Mouse (Mus musculus): ENCODE results near the gene Cenpl. TPM values are rescaled to one million over a fixed set of nuclear protein-coding genes. Genes with fewer than 3 reads are reported as not detected.

Gene Cenpl
- total and polyA plus RNA-seq, 2 experiments, result 1.5 to 9.5 TPM

DNA sequence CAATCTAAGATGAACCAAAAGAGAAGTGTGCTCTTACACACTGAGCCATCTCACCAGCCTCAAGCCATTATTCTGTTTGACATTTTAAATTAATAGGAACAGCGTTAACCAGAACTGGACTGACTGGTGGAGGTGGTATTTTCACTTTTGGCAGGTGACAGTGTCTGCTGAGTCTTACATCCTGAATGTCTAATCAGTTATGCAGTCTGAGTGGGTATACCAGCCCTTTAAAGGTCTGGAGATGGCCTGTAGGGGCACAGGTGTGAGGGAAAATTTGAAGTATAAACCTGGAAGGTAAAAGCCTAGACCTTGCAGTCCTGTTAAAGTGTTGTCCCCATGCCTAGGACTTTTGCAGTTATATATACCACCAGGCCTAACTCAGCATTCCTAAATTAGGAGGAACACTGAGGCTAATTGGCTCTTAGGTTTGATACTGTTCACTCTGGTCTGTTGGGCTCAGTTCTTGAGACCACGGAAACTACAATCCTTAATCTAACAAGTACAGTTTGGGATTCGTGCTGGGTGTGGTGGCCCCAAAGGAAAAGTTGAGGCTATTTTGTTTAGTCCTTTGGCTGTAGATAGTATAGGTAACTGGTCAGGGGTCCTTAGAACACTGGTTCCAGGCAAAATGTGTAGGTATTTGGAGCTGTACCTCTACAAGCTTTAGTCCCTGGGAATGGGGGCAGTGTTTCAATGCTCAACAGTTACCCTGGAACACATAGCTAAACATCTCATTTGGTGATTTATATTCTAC lies 31.4 kb upstream of the Cenpl start:
- Histone ChIP-seq H3K27ac (replicated peaks; ENCODE audit: insufficient read depth, low read depth, low read length) (no peak overlapping the region), H3K36me3 (ENCODE audit: control insufficient read depth, insufficient read depth, low read length) (peaks cover 35% of the 10 kb centered on the region), H3K4me1 (ENCODE audit: control insufficient read depth, insufficient read depth, low read length) (peaks cover 17% of the 10 kb centered on the region; the same call in 1 of the 2 replicates), H3K79me2 (ENCODE audit: control insufficient read depth, insufficient read depth, low read length) (no peaks in the 10 kb centered on the region), H3K4me3 (ENCODE audit: insufficient read depth, low read depth, low read length) (no peak overlapping the region), H3K27me3 (ENCODE audit: control insufficient read depth, insufficient read depth, low read length) (no peaks in the 10 kb centered on the region), H3K9ac (ENCODE audit: low read depth, low read length) (no peak overlapping the region)
- 74% methylated on average over 3 of the region's 3 CpGs for WGBS
- TF ChIP-seq POLR2A (IDR thresholded peaks at IDR 0.05; ENCODE audit: extremely low read depth, insufficient read depth, low read length) (no peak), CTCF (IDR thresholded peaks at IDR 0.05; ENCODE audit: low read depth, low read length) (no peak)
- DNase-seq (ENCODE audit: extremely low read depth, low read depth, low spot score), result no peak

DNA sequence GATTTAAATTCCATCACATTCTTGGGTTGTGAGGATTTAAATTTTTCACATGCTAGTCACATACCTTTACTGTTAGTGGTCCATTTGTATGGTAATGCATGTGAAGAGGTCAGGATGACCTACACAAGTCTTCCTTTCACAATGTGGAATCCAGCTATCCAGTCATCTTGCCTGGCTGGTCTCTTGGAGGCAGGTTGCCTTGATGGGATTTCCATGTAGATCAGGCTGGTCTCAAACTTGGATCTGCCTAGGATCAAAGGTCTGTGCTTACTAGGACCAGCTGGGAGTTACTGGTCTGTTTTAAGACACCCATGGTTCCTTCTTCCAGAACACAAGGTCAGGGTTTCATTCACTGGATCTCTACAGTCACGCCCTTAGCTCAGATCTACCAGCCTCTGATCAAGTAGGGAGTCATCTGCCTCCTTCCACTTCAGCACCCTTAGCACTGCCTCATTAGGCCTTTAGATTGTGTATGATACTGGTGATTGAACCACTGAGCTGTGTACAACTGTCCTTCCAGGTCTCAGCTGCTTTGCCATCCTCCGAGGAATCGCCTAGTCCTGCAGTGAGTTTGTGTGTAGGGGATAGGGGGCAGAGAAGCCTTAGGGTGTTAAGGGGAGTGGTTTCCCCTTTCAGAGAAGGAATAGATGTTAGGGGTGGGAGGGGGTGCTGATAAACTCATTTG lies 30.6 kb upstream of the Cenpl start:
- no peak overlapping the region for H3K27ac ChIP-seq (replicated peaks; ENCODE audit: insufficient read depth, low read depth, low read length)
- H3K36me3 ChIP-seq (ENCODE audit: control insufficient read depth, insufficient read depth, low read length), result peaks cover 38% of the 10 kb centered on the region
- peaks cover 17% of the 10 kb centered on the region; the same call in 1 of the 2 replicates for H3K4me1 ChIP-seq (ENCODE audit: control insufficient read depth, insufficient read depth, low read length)
- no peaks in the 10 kb centered on the region for H3K79me2 ChIP-seq (ENCODE audit: control insufficient read depth, insufficient read depth, low read length)
- H3K27me3 ChIP-seq (ENCODE audit: control insufficient read depth, insufficient read depth, low read length), result no peaks in the 10 kb centered on the region
- TF ChIP-seq CTCF (IDR thresholded peaks at IDR 0.05; ENCODE audit: low read depth, low read length), result no peak
- no peak for TF ChIP-seq POLR2A (IDR thresholded peaks at IDR 0.05; ENCODE audit: extremely low read depth, insufficient read depth, low read length)
- H3K9ac ChIP-seq (ENCODE audit: low read depth, low read length), result no peak overlapping the region
- 73% methylated on average over 3 of the region's 3 CpGs for WGBS
- H3K4me3 ChIP-seq (ENCODE audit: insufficient read depth, low read depth, low read length), result no peak overlapping the region
- no peak for DNase-seq (ENCODE audit: extremely low read depth, low read depth, low spot score)

DNA sequence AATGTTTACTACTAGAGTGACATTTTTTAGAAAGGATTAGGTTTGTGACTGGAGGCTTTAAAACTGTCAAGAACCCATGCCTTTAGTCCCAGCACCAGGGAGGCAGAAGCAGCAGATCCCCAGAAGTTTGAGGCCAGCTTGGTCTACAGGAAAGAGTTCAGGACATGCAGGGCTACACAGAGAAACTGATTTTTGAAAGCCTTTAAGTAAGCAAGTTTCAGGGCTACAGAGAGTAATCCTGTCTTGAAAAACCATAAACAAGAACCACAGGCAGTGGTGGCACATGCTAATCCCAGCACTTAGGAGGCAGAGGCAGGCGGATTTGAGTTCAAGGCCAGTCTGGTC lies 30.1 kb upstream of the Cenpl start:
- 31% methylated on average over 1 of the region's 1 CpGs for WGBS
- H3K4me3 ChIP-seq (ENCODE audit: insufficient read depth, low read depth, low read length), result no peak overlapping the region
- DNase-seq (ENCODE audit: extremely low read depth, low read depth, low spot score), result no peak
- peaks cover 17% of the 10 kb centered on the region; the same call in 1 of the 2 replicates for H3K4me1 ChIP-seq (ENCODE audit: control insufficient read depth, insufficient read depth, low read length)
- TF ChIP-seq POLR2A (IDR thresholded peaks at IDR 0.05; ENCODE audit: extremely low read depth, insufficient read depth, low read length) (no peak), CTCF (IDR thresholded peaks at IDR 0.05; ENCODE audit: low read depth, low read length) (no peak)
- H3K27me3 ChIP-seq (ENCODE audit: control insufficient read depth, insufficient read depth, low read length), result no peaks in the 10 kb centered on the region
- H3K79me2 ChIP-seq (ENCODE audit: control insufficient read depth, insufficient read depth, low read length), result no peaks in the 10 kb centered on the region
- no peak overlapping the region for H3K9ac ChIP-seq (ENCODE audit: low read depth, low read length)
- peaks cover 42% of the 10 kb centered on the region for H3K36me3 ChIP-seq (ENCODE audit: control insufficient read depth, insufficient read depth, low read length)
- H3K27ac ChIP-seq (replicated peaks; ENCODE audit: insufficient read depth, low read depth, low read length), result no peak overlapping the region

DNA sequence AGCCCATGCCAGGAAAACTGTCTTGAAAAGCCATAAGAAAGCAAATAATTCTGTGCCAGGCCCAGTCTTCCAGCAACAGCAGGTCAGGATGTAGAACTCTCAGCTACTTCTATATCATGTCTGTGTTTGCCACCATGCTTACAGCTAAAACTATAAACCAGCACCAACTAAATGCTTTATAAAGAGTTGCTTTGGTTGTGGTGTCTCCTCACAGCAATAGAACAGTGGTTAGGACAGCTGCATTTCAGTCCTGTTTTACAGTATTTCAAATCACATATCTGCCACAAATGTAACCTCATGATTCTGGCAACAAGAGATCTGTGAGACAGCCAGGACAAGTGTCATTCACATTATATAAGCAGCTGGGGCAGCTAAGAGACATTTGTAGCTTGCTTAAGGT lies 29.7 kb upstream of the Cenpl start:
- no peak overlapping the region for H3K27ac ChIP-seq (replicated peaks; ENCODE audit: insufficient read depth, low read depth, low read length)
- peaks cover 16% of the 10 kb centered on the region; the same call in 1 of the 2 replicates for H3K4me1 ChIP-seq (ENCODE audit: control insufficient read depth, insufficient read depth, low read length)
- no peak overlapping the region for H3K4me3 ChIP-seq (ENCODE audit: insufficient read depth, low read depth, low read length)
- H3K27me3 ChIP-seq (ENCODE audit: control insufficient read depth, insufficient read depth, low read length), result no peaks in the 10 kb centered on the region
- no peaks in the 10 kb centered on the region for H3K79me2 ChIP-seq (ENCODE audit: control insufficient read depth, insufficient read depth, low read length)
- H3K36me3 ChIP-seq (ENCODE audit: control insufficient read depth, insufficient read depth, low read length), result peaks cover 40% of the 10 kb centered on the region
- DNase-seq (ENCODE audit: extremely low read depth, low read depth, low spot score), result no peak
- H3K9ac ChIP-seq (ENCODE audit: low read depth, low read length), result no peak overlapping the region
- TF ChIP-seq CTCF (IDR thresholded peaks at IDR 0.05; ENCODE audit: low read depth, low read length) (no peak), POLR2A (IDR thresholded peaks at IDR 0.05; ENCODE audit: extremely low read depth, insufficient read depth, low read length) (no peak)

DNA sequence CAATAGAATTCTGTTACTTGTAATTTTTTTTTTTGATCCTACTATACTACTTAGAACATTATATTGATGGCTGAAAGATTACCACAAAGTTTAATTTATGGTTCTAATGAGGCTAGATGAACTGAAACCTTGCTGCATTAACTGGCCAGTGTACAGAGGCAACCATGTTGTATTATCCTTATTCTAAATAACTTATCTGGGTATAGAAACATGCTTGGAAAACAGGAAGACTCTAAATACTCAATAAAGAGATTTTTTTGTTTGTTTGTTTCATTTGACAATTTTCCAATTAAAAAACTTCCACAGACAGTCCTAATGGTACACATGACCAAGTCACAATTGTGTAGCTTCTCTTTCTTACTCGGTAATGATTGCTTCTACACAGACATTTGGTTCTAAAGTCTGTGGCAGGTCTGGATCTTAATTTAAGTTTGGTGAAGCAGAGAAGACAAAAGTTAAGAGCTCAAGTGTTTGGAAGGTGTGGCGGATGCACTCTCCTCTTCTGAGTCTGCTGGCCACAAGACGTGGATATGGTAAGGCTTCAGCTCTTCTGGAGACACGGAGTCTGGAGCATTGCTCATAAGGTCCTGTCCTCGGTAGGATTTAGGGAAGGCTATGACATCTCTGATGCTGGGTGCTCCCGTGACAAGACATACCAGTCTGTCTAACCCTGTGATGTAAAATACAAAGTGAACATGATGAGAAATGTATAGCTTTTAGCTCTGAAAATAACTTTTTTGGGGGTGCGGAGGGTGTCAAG lies 29.1 kb upstream of the Cenpl start:
- DNase-seq (ENCODE audit: extremely low read depth, low read depth, low spot score), result no peak
- Histone ChIP-seq H3K27me3 (ENCODE audit: control insufficient read depth, insufficient read depth, low read length) (no peaks in the 10 kb centered on the region), H3K79me2 (ENCODE audit: control insufficient read depth, insufficient read depth, low read length) (no peaks in the 10 kb centered on the region), H3K4me3 (ENCODE audit: insufficient read depth, low read depth, low read length) (no peak overlapping the region), H3K9ac (ENCODE audit: low read depth, low read length) (no peak overlapping the region), H3K27ac (replicated peaks; ENCODE audit: insufficient read depth, low read depth, low read length) (no peak overlapping the region), H3K4me1 (ENCODE audit: control insufficient read depth, insufficient read depth, low read length) (peaks cover 10% of the 10 kb centered on the region; the same call in 1 of the 2 replicates), H3K36me3 (ENCODE audit: control insufficient read depth, insufficient read depth, low read length) (peaks cover 35% of the 10 kb centered on the region)
- WGBS, result 92% methylated on average over 7 of the region's 7 CpGs
- TF ChIP-seq CTCF (IDR thresholded peaks at IDR 0.05; ENCODE audit: low read depth, low read length), result no peak
- TF ChIP-seq POLR2A (IDR thresholded peaks at IDR 0.05; ENCODE audit: extremely low read depth, insufficient read depth, low read length), result no peak
